Mouse (Mus musculus) ES-Bruce4 (cell line): Measurements from ENCODE around the gene Sectm1b.

Experiments
- CTCF ChIP-seq: IDR thresholded peaks from one replicate; pipeline ENCODE4 v1.8.1; 2011; ENCODE audit warnings: low read depth, low read length
- EP300 ChIP-seq: IDR thresholded peaks from 2 replicates; pipeline ENCODE4 v1.6.1; 2011; ENCODE audit warnings: low read depth, low read length; ENCODE audit not compliant: insufficient read depth
- POLR2A ChIP-seq: IDR thresholded peaks from one replicate; pipeline ENCODE4 v1.8.1; 2011; ENCODE audit warnings: low read length; ENCODE audit not compliant: insufficient read depth

GRCm38 (mm10) chr11:121086296-121086695, 22.9 kb upstream of the Sectm1b start:
- no peak for TF ChIP-seq POLR2A
- TF ChIP-seq CTCF = no peak
- TF ChIP-seq EP300 = no peak
